Mouse (Mus musculus) cerebellum, postnatal 14 days (tissue): Measurements from ENCODE around the gene Grap2.
"Not testable (repeated sequence)": the region's sequence is repeated elsewhere in the genome, so short reads cannot be mapped to it uniquely, and the experiment has no call there.

ENCODE experiments used
- DNase-seq, 2 experiments: peaks; one replicate each; pipeline ENCODE4 v3.0.0; 2021; ENCODE audit warnings: mixed read lengths in 2 of 2

Grap2 gene

DNA sequence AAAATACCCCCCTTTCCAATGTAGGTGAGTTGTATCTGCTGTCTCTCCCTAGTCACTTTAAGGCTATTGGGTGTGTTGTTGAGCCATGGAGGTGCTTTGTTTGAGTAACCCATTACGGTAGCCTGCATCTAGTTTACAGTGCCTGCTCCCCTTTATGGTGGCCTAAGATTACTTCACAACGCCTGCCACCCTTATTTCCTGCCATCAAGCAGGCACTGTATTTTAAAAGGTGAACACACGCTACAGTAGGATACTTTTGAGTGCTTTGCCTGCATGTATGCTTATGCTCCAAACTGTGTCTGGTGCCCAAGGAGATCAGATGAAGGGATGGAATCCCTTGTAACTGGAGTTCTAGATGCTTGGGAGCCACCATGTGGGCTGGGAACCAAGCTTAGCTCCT is 5.3 kb upstream of the Grap2 start:
- no peak for DNase-seq

DNA sequence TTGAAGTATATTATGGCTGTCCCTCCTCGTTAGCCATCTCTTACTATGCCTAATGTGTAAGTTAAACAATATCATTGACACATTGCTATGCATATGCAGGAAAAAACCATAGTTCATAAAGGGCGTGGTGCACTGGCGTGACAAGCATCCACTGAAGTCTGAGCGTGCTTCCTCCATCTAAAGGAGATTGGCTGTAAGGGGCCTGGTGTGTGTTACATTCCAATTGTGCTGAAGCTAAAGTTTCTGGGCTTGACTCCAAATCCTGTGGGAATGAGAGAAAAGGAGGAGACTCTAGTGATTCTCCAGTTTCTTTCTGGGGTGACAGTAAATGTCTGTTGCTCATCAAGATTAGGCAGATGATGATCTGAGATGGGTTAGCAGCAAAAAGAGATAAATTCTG is 4.7 kb upstream of the Grap2 start:
- no peak for DNase-seq

DNA sequence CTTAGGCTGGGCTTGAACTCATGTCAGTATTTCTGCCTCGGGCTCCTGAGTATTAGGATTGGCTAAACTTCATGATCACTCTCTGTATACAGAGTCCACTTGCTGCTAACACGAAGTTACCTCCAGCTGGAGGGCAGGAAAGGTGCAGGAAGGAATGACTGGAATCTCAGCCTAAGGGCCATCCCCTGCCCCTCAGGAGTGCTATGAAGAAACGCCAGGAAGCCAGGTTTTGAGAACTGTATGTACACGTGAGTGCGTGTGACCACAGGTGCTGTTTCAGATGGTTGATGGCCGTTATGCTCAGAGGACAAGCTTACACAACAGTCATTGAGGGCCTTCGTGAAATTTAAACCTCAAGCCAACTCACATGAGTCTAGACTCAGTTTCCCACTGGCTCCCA is 3.2 kb upstream of the Grap2 start:
- no peak for DNase-seq

DNA sequence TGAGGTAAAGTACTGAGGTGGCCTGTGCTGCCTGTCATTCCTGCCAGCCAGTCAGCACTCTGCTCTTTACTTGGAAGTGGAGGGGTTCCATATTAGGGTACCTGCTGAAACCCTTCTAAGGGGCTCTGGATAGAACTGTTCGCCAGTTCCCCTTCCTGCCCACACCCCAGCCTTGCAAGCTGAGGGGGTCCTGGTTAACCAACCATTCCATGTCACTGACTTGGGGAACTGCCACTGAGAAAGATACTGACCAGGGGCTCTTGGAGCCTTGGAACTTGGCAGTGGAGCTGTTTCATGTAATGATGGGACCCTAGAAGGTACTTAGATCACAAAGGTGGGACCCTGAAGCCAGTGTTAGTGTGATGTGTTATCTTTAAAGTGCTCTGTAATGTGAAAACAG is 2.2 kb upstream of the Grap2 start:
- no peak for DNase-seq

DNA sequence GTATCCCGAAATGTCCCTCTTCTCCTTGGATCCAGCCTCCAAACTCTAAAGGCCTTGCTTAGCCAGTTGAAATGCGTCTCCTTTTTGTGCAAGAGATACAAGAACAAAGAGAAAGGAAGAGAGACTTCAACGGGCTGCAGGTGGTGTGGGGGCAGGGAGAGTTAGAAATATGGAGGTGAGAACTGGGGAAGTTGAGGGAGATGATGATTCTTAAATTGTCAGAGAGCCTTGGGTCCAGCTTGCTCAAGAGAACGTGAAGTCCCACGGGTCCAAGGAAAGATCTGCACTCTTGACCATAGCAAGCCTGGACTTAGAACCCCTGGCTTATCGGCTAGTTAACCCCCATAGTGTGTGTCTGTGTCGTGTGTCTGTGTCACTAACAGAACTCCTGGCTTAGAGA is 783 bp upstream of the Grap2 start:
- no peak for DNase-seq

DNA sequence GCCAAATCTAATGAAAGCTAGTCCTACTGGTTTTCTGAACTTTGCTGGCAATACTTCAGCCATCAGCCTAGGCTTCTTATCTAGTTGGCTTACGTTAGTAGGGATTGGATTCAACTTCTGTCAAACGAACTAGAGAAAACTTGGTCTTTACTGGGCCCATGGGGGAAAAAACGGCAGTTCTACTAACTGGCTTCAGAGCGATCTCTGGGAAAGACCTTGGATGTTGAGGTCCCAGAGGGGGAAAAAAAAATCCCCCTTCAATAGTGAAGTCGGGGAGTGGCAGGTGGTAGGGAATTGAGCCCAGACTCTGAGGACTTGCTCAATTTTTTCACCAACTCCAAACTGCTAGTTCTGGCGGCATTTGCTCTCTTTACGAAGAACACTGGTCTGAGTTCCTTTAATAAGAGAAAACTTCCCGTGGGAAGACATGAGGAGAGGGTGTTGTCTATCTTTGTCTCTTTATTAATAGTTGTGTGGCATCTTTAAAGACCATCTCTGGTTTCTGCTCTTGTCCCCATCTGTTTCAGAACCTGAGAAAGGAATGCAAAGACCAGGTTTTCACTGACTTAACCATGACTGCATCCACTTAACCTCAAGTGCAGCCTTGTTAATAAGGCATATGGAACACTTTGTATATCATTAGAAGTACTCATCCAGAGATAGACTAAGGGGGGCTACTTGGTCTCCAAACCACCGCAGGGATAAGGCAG is 572 bp downstream of the Grap2 start:
- DNase-seq = no peak

DNA sequence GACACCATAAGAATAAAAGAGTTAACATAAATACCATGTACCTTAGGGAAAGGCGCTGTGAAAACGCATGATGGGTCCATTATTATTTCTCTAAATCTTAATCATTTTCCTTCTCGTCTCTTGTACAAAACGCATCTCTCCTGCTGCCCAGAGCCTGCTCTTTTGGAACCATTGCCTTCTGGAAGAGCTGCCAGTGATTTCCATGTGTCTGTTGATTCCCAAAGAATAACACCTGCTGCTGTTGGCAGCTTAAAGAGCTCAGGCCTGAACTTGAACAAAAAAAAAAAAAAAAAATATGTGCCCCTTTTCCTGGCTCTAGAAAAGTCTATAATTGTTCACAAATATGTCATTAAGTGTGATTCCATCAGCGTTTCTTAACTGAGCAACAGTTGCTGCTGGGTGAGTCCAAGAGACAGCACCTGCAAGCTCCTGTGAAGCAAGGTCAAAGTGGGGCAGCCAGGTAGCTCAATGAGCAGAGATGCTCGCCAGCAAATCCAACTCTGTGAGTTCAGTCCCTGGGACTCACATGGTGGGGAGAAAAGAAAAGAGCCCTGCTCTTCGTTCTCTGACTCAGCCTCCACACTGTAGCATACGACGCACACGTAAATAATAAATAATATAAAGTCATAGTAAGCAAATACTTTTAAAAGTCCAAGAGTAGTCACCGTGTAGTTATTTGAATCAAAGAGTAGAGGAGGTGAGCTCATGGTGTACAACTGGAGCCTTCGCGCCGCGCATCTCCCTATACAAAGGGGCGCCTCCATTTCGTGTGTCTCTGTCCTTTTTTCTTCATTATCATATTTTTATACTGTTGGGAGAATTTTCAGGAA is 2.0 kb downstream of the Grap2 start:
- DNase-seq = peak; percentile 61 to 73

DNA sequence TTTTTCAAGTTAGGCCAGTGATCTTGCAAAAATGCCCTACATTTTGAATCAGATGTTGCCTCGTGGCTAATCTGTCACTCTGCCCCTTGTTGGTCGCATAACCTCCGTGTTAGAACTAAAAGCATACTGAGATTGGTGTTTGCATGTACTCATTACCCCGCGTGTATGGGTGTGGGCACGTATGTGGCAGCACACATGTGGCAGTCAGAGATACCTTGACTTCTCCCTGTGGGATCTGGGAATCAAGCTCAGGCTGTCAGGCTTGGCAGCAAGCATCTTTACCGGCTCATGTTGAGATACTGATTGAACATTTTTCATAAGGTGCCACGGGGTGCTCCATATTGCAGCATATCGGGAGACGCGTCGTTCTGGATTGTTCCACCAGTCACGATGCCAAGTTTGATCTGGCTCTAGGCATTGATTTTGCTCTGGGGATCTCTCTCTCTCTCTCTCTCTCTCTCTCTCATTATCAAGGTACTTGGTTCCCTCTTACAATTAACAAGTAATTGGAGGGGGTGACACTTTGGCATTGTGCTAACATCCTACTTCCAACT is 3.5 kb downstream of the Grap2 start:
- peak; percentile 15 to 44 for DNase-seq

DNA sequence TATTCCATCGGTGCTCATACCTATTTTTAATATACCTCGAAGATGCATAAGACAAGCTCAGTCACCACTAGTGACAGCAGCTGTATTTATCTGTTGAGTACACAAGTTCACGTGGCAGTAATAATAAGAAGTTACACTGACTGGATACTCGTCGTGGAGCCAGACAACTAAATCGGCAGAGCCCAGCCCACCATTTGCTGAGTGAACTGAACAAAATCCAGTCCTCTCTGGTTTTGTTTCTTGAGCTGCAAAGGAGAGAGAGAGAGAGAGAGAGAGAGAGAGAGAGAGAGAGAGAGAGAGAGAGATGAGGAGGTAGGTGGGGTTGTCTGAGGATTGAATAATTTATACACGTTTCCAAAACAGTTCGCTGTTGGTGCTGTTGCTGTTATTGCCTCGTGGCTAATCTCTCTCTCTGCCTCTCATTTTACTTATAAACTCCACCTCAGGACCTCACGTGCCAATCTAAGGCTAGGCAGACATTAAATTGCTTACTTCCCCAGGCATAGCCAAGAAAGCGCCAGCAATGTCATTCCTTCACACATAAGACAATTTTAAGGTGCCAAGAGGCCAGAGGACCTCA is 4.1 kb downstream of the Grap2 start:
- no peak for DNase-seq

DNA sequence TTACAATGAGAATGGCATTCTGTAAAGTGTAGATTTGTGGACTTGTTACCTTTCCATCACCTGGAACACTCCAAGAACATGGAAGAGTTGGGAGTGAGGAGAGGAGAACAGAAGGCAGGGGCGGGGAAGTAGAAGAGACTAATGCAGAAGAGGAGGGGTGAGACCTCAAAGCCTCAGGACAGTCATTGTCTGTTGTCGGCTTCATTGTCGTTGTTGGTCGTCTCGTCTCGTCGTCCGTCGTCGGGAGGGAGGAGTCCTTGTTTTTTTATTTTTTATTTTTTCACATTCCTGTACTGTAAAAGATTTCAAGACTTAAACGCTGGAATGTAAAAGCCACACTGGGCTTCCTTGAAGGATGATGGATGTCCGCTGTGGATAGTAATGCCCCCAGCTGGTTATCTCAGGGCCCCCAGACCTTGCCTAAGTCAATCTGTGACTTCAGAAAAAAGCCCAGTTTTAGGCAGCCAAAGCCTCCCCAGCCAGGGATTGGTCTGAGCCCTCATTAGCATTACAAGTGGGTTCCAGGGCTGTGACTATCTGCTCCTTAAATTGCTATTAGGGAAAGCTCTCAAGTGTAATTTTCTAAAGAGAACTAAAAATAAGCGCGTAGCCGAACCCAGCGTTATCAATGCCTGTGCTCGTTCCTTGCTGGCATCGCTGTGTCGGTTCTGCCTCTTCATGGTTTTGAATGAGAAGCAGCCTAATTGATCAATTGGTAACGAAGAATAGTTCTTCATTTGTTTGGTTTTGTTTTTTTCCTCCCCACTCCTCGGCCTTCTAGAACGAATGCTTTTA is 5.0 kb downstream of the Grap2 start:
- no peak for DNase-seq

DNA sequence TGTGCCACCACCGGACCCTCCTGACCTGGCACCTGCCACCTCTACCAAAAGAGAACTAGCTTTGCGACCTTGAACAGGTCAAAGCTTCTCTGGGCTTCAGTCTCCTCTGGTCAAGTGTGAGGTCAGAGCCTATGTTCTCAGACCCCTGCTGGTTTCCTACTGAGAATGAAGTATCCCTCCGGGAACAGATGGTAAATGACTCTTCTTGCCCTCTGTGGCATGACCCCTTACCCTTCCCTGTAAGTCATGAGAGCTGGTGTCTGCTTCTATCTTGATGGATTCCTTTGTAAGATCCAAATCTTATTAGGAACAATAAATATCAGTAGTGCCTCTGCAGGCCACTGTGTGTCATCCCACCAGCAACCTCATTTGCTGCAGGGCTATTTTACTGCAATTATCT is 6.7 kb downstream of the Grap2 start:
- no peak for DNase-seq

DNA sequence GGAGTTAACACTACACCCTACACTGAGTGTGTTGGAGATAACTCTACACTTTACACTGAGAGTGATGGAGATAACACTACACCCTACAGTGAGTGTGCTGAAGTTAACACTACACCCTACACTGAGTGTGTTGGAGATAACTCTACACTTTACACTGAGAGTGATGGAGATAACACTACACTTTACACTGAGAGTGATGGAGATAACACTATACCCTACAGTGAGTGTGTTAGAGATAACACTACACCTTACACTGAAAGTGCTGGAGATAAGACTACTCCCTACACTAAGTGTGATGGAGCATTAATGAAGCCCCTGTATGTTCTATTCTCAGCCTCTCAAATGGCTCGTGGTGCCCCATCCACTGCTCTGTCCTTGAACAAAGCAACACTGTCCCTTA is 8.2 kb downstream of the Grap2 start:
- DNase-seq = not testable (repeated sequence)

DNA sequence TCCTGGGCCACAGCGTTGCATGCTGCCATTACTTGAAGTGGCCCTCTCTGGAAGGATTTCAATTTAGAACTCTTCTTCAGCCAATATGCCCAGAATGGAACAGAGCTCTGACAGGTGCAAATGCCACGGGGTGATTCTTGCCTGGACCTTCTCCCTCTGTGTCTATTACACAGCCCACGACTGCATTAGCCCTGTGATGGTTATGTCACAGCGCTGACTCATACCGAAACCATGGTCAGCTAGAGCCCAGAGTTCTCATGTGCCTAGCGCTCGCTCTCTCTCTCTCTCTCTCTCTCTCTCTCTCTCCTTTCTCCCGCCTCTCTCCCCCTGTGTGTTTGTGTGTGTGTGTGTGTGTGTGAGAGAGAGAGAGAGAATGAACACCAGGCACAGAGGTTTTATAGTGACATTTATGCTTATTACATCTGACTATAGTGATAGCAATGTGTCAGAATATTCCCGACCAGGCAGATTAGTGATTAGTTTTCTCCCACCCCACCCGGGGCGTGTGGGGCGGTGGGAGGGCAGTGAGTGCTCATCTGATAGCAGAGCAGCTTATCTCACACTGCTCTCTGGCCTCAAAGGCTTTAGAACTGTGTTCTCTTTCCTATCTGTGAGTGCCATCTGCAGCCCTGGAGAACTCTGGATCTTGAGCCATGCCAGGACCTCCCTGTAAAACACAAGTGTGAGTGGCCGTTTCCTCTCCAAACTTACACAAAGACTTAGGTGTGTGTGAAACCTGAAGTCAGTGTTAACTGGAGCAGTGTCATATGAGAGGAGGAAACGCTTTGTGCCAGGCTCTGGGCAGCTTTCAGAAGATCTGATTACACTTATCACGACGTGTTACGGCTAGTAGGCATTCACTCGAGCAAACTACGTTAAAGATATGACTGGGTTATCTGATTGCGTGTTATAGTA is 10.4 kb downstream of the Grap2 start:
- DNase-seq = no peak

DNA sequence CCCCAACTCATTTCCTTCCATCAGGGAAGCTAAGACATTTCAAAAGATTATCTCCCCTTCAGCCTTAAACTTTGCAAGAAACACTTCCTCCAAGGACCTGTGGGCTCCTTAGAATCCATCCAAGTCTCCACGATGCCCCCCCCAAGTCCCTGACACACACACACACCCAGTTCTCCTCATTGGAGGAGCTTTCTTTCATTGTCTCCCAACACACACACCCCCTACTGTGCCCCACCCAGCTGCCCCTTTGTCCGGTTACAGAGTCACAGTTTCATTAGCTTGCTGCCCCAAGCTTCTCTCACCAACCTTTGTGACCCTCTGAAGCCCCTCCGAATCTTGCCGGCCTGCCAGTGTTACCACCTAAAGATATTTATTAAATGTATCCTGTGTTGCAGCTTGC is 13.9 kb downstream of the Grap2 start:
- DNase-seq = no peak

DNA sequence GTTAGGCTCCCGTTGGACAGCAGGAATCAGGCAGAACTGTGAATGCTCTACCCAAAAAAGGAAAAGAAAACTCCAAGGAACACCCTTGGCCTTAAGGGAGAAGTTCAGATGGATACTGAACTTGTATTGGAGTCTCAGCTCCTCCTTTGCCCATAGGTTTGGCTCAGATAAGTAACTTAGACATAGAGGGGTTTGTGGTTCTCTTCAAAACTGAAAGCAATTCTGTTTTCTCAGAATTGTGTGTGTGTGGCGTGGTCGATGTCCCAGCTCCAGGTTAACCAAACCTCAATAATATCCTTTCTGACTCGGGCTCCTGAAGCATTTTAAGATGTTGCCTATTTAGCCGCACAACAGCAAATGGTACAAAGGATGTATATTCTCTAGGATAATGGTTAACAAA is 18.2 kb downstream of the Grap2 start:
- DNase-seq = no peak

DNA sequence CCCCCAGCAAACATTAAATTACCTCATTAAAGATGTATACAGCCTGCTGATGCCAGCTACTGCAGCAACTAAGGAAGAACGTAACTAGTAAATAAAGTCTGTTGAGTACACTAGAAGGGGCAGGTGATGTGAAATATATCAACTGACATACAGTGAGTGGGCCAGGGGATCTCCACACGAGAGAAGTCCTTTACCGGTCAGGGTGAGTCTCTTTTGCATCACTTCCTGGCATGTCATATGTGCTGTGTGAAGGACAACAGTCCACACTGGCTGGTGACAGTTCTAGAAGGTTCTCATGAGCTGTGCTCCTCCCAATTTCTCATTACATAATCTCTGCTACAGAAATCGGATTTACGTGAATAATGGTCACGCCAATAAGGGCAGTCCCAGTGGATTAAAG is 20.3 kb downstream of the Grap2 start:
- DNase-seq = no peak

DNA sequence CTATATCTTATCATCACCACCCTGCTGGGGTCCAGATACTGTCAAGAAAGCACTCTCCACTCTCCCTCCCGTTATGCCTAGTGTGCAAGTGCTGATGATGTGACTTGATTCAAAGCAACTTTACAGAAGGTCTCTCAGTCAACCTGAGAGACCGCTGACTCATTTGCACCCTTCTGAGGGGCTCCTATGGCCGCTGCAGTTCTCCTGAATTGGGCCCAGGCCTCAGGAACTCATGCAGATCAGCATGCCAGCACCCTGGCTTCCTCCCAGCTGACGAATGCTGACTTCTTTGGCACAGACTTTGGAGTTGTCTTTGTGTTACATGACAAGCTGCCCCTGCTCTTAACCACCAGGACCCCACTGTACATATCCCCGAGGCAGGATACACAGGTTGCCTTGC is 21.5 kb downstream of the Grap2 start:
- DNase-seq = peak in 1 of 2 experiments; percentile 20

DNA sequence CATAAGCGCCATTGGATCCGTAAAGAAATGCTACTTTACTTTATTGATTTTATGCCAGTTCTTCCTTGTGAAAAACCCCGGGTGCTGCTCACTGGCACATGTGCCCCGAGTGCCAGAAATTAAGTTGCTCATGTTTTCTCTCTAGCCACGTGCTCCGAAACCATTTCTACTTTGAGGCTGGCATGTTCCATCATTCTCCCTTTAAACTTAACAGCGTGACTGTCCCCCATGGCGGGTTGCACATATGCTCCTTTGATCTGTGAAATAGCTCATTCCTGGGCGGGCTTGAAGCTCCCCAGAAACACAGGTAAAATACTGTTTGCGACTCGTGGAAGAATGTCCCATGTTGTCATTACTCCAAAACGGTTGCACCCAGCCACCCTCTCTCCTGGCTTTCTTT is 26.4 kb downstream of the Grap2 start:
- DNase-seq = no peak

DNA sequence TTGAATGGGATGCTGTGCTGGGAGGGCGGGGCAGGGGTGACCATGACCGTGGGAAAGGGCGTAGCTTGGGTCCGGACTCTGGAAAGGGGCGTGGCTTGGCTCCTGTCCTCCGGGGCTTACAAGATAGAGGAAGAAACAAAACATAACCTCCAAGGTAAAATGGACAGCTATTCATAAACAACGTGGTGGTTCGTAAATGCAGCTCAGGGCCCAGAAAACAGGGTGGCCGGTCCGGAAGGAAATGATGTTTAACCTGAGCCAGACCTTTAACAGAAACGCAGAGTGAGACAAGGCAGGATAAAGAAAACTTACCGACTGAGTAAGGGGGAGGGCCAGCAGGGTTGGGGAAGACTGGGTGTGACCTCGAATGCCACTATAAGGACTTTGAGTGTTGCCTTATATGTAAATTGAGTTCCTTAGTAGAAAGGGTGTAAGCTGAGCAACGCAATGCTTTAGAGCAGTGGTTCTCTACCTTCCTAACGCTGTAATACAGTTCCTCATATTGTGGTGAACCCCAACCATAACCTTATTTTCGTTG is 26.9 kb downstream of the Grap2 start:
- DNase-seq = no peak

DNA sequence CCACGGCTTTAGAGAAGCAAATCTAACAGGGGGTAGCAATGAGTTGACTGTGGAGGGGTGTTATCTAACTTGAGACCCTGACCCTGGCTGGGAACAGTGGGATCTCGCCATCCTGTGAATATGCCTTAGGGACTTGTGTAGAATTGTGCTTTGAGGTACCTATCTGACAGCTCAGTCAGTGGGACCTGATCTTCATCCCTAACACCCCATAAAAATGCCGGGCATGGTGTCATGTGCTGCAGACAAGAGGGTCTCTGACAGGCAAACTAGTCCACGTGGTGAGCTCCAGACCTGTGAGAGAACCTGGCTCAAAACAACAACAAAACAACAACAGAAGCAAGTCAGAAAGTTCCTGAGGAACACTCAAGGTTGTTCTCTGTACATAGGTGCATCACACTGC is 27.4 kb downstream of the Grap2 start:
- no peak for DNase-seq

DNA sequence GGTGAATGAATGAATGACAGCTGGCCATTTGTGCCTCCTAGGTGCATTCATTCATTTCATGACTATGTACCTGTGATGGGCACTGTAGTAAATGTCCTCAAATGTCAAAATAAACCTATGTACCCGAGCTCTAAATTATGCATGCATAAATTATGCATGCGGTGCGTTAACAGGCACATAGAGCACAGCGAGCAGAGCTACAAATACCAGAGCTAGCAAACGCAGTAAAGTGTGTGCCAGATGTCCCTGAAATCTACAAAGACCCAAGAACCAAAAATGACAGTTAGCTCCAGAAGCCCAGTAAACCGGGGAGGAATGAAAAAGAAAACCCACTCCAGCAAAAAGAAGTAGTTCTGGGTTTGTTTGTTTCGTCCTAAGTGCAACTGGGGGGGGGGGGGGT is 29.1 kb downstream of the Grap2 start:
- no peak for DNase-seq

DNA sequence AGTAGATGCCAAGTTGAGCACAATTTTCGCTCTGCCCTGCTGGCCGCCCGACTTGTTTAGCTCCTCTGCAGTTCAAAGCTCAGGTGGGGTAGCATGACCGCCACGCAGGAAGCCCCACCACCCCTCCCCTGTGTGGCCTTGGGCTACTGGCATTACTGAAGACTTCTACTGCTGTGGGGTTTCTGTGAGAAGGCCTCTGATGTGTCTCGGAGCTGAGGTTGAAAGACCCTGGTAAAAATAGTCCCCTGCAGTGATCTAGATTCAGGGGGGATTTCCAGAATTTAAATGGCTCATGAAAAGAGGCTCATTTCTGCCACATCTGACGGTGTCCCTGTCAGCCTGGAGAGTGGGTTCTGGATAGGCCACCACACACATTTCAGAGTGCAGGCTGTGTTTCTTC is 30.1 kb downstream of the Grap2 start:
- no peak for DNase-seq
